Mouse (Mus musculus) neural tube, embryonic 11.5 days (tissue): ENCODE measurements around the gene Smad1. TPM values are rescaled to one million over a fixed set of nuclear protein-coding genes. Genes with fewer than 3 reads are reported as not detected.

Experiments used
- ATAC-seq: fragments of 200-750 bp; cut with Nextera tagmentation; 2 replicates; pipeline ENCODE4 v1.8.0; 2017; ENCODE audit warnings: moderate number of reproducible peaks, mild to moderate bottlenecking, moderate TSS enrichment, moderate library complexity; ENCODE audit not compliant: insufficient read depth, low FRiP score, low TSS enrichment
- DNase-seq: peaks from one replicate; pipeline ENCODE4 v3.0.0-alpha.2; 2015; ENCODE audit warnings: low spot score
- H3K27ac ChIP-seq: fragments of 300-500 bp; sonication (generic); 2 replicates; pipeline ENCODE4 v1.5.1; 2014; ENCODE audit warnings: low read depth, mild to moderate bottlenecking, low read length
- H3K27me3 ChIP-seq: fragments of 300-500 bp; sonication (generic); 2 replicates; pipeline ENCODE4 v1.6.1; 2014; ENCODE audit warnings: mild to moderate bottlenecking, low read length, mixed read lengths; ENCODE audit not compliant: control insufficient read depth, insufficient read depth
- H3K36me3 ChIP-seq: fragments of 300-500 bp; sonication (generic); 2 replicates; pipeline ENCODE4 v1.6.1; 2014; ENCODE audit warnings: mild to moderate bottlenecking, low read length, moderate library complexity, mixed read lengths; ENCODE audit not compliant: control insufficient read depth, insufficient read depth
- H3K4me1 ChIP-seq: fragments of 300-500 bp; sonication (generic); 2 replicates; pipeline ENCODE4 v1.6.1; 2014; ENCODE audit warnings: low read length, mixed read lengths; ENCODE audit not compliant: control insufficient read depth, insufficient read depth
- H3K4me2 ChIP-seq: fragments of 300-500 bp; sonication (generic); 2 replicates; pipeline ENCODE4 v1.6.1; 2014; ENCODE audit warnings: low read depth, mild to moderate bottlenecking, moderate library complexity
- H3K4me3 ChIP-seq: fragments of 300-500 bp; sonication (generic); 2 replicates; pipeline ENCODE4 v1.5.1; 2014; ENCODE audit warnings: low read depth, low read length
- H3K9ac ChIP-seq: fragments of 300-500 bp; sonication (generic); 2 replicates; pipeline ENCODE4 v1.6.1; 2014; ENCODE audit warnings: mild to moderate bottlenecking, low read length
- H3K9me3 ChIP-seq: fragments of 300-500 bp; sonication (generic); 2 replicates; pipeline ENCODE4 v1.6.1; 2016; ENCODE audit warnings: low read length; ENCODE audit not compliant: control insufficient read depth
- WGBS: fragments of 180-500 bp; shearing (Covaris S2); extraction: QIAGEN DNeasy Blood & Tissue Kit; methylation state at CpG from one replicate; pipeline ENCODE4 v1.1.7; 2014; 5-methylcytosine and 5-hydroxymethylcytosine counted together
- polyA plus RNA-seq: library from polyadenylated mRNA; unstranded; fragments of >200 nt; fragmentation: Nextera tagmentation; extraction: Ambion mirVana; gene quantifications from 2 replicates; pipeline ENCODE4 v1.2.1, GENCODE M21; 2014

Smad1 gene
- polyA plus RNA-seq, 1 experiment from 2014 or later = 72.5 TPM

- no peaks in the 10 kb centered on the region for H3K27me3 ChIP-seq
- H3K4me3 ChIP-seq = no peak overlapping the region
- peaks cover 14% of the 10 kb centered on the region for H3K4me1 ChIP-seq
- H3K9me3 ChIP-seq = no peaks in the 10 kb centered on the region
- ATAC-seq (no peak), DNase-seq (no peak)
- H3K36me3 ChIP-seq = no peaks in the 10 kb centered on the region
- 70% methylated on average over 2 of the region's 2 CpGs for WGBS
- no peak overlapping the region for H3K9ac ChIP-seq
- H3K27ac ChIP-seq = no peak overlapping the region
- H3K4me2 ChIP-seq = no peak overlapping the region
Observed at GRCm38 (mm10) chr8:79400671-79401070, 1.4 kb upstream of the Smad1 start.

- peaks cover 16% of the 10 kb centered on the region for H3K4me1 ChIP-seq
- H3K4me2 ChIP-seq = peak overlapping the region; percentile 79
- WGBS = under 1% methylated on average over 51 of the region's 68 CpGs
- H3K4me3 ChIP-seq = peak overlapping the region; percentile 89
- H3K9me3 ChIP-seq = no peaks in the 10 kb centered on the region
- ATAC-seq (peak; percentile 70), DNase-seq (peak; percentile 73)
- H3K36me3 ChIP-seq = no peaks in the 10 kb centered on the region
- H3K9ac ChIP-seq = peak overlapping the region; percentile 97
- H3K27me3 ChIP-seq = no peaks in the 10 kb centered on the region
- peak overlapping the region; percentile 96 for H3K27ac ChIP-seq
Observed at GRCm38 (mm10) chr8:79398251-79398981, 902 bp downstream of the Smad1 start.

- peak overlapping the region; percentile 97 for H3K9ac ChIP-seq
- ATAC-seq (no peak; the same call in 1 of the 2 replicates), DNase-seq (no peak)
- H3K36me3 ChIP-seq = no peaks in the 10 kb centered on the region
- peak overlapping the region; percentile 89 for H3K4me3 ChIP-seq
- WGBS = 15% methylated on average over 7 of the region's 7 CpGs
- no peaks in the 10 kb centered on the region for H3K9me3 ChIP-seq
- peaks cover 16% of the 10 kb centered on the region for H3K4me1 ChIP-seq
- H3K27me3 ChIP-seq = no peaks in the 10 kb centered on the region
- peak overlapping the region; percentile 96 for H3K27ac ChIP-seq
- H3K4me2 ChIP-seq = peak overlapping the region; percentile 79
Observed at GRCm38 (mm10) chr8:79397705-79398250, 1.5 kb downstream of the Smad1 start.

- no peaks in the 10 kb centered on the region for H3K36me3 ChIP-seq
- ATAC-seq (no peak), DNase-seq (peak; percentile 30)
- H3K27ac ChIP-seq = peak overlapping the region; percentile 96; the same call in 1 of the 2 replicates
- peak overlapping the region; percentile 79 for H3K4me2 ChIP-seq
- no peaks in the 10 kb centered on the region for H3K27me3 ChIP-seq
- WGBS = 44% methylated on average over 6 of the region's 6 CpGs
- peak overlapping the region; percentile 19; the same call in 1 of the 2 replicates for H3K9ac ChIP-seq
- no peaks in the 10 kb centered on the region for H3K9me3 ChIP-seq
- peaks cover 16% of the 10 kb centered on the region for H3K4me1 ChIP-seq
- H3K4me3 ChIP-seq = peak overlapping the region; percentile 89; the same call in 1 of the 2 replicates
Observed at GRCm38 (mm10) chr8:79396911-79397310, 2.4 kb downstream of the Smad1 start.

- no peak for DNase-seq
- Histone ChIP-seq H3K4me2 (no peak overlapping the region), H3K9me3 (no peaks in the 10 kb centered on the region), H3K4me3 (no peak overlapping the region), H3K27me3 (no peaks in the 10 kb centered on the region), H3K36me3 (peaks cover 2% of the 10 kb centered on the region; the same call in 1 of the 2 replicates), H3K9ac (no peak overlapping the region), H3K4me1 (peaks cover 13% of the 10 kb centered on the region), H3K27ac (no peak overlapping the region)
- no peak for ATAC-seq
- WGBS = 86% methylated on average over 9 of the region's 9 CpGs
Observed at GRCm38 (mm10) chr8:79394009-79394408, 5.3 kb downstream of the Smad1 start.

GRCm38 (mm10) chr8:79393215-79393614 is 6.1 kb downstream of the Smad1 start:
- Histone ChIP-seq H3K27me3 (no peaks in the 10 kb centered on the region), H3K27ac (no peak overlapping the region), H3K4me1 (peaks cover 13% of the 10 kb centered on the region), H3K4me3 (no peak overlapping the region), H3K4me2 (no peak overlapping the region), H3K9me3 (no peaks in the 10 kb centered on the region), H3K36me3 (peaks cover 3% of the 10 kb centered on the region; the same call in 1 of the 2 replicates), H3K9ac (no peak overlapping the region)
- DNase-seq (no peak), ATAC-seq (no peak)
- 92% methylated on average over 5 of the region's 5 CpGs for WGBS

GRCm38 (mm10) chr8:79392649-79393048 is 6.7 kb downstream of the Smad1 start:
- WGBS = 70% methylated on average over 6 of the region's 6 CpGs
- no peak for ATAC-seq
- DNase-seq = no peak
- Histone ChIP-seq H3K4me2 (no peak overlapping the region), H3K9ac (no peak overlapping the region), H3K9me3 (no peaks in the 10 kb centered on the region), H3K27me3 (no peaks in the 10 kb centered on the region), H3K4me3 (no peak overlapping the region), H3K36me3 (peaks cover 3% of the 10 kb centered on the region; the same call in 1 of the 2 replicates), H3K27ac (no peak overlapping the region), H3K4me1 (peaks cover 11% of the 10 kb centered on the region)

- no peak overlapping the region for H3K4me2 ChIP-seq
- 82% methylated on average over 13 of the region's 13 CpGs for WGBS
- H3K4me1 ChIP-seq = peaks cover 2% of the 10 kb centered on the region; the same call in 1 of the 2 replicates
- H3K36me3 ChIP-seq = peaks cover 3% of the 10 kb centered on the region; the same call in 1 of the 2 replicates
- no peak overlapping the region for H3K4me3 ChIP-seq
- DNase-seq = no peak
- no peak overlapping the region for H3K9ac ChIP-seq
- no peak for ATAC-seq
- H3K27ac ChIP-seq = no peak overlapping the region
- no peaks in the 10 kb centered on the region for H3K27me3 ChIP-seq
- H3K9me3 ChIP-seq = no peaks in the 10 kb centered on the region
Observed at GRCm38 (mm10) chr8:79391454-79391853, 7.9 kb downstream of the Smad1 start.
